Mouse (Mus musculus) C2C12 (cell line): ENCODE measurements around the gene Gpatch1. TPM values are rescaled to one million over a fixed set of nuclear protein-coding genes. Genes with fewer than 3 reads are reported as not detected.
A peak's percentile ranks its signal among the peaks of the same experiment; 100 is the strongest.

Experiments used
- H3K27me3 ChIP-seq: one replicate; pipeline ENCODE4 v1.6.1; 2011; ENCODE audit not compliant: control insufficient read depth, insufficient read depth, insufficient read length
- H3K36me3 ChIP-seq: one replicate; pipeline ENCODE4 v1.6.1; 2011; ENCODE audit not compliant: control insufficient read depth, insufficient read depth
- H3K4me3 ChIP-seq: one replicate; pipeline ENCODE4 v1.5.1; 2011; ENCODE audit warnings: mild to moderate bottlenecking, control low read depth; ENCODE audit not compliant: poor library complexity, insufficient read depth, severe bottlenecking
- H3K79me2 ChIP-seq: one replicate; pipeline ENCODE4 v1.6.1; 2011; ENCODE audit not compliant: control insufficient read depth, insufficient read depth
- H3K79me3 ChIP-seq: one replicate; pipeline ENCODE4 v1.6.1; 2011; ENCODE audit warnings: low read depth, control low read depth
- H3ac ChIP-seq: one replicate; pipeline ENCODE3; 2011; ENCODE audit warnings: low read depth; ENCODE audit not compliant: control insufficient read depth, insufficient read length
- CEBPB ChIP-seq: IDR thresholded peaks from one replicate; pipeline ENCODE4 v1.6.1; 2011; ENCODE audit warnings: low read depth, mild to moderate bottlenecking, control low read depth, moderate library complexity
- CTCF ChIP-seq: IDR thresholded peaks from one replicate; pipeline ENCODE4 v1.5.1; 2011; ENCODE audit not compliant: control insufficient read depth, insufficient read depth, insufficient read length
- FOSL1 ChIP-seq: IDR thresholded peaks from one replicate; pipeline ENCODE4 v1.8.0; 2011; ENCODE audit warnings: mild to moderate bottlenecking, low read length; ENCODE audit not compliant: poor library complexity, insufficient read depth, severe bottlenecking
- MAX ChIP-seq: IDR thresholded peaks from one replicate; pipeline ENCODE4 v1.6.1; 2011; ENCODE audit warnings: mild to moderate bottlenecking, control low read depth
- MYOD1 ChIP-seq: IDR thresholded peaks from one replicate; pipeline ENCODE4 v1.6.1; 2011; ENCODE audit warnings: low read depth; ENCODE audit not compliant: control insufficient read depth, insufficient read length
- MYOG ChIP-seq: IDR thresholded peaks from one replicate; pipeline ENCODE4 v1.6.1; 2011; ENCODE audit not compliant: control insufficient read depth, insufficient read length; ENCODE audit errors: extremely low read depth
- USF1 ChIP-seq: IDR thresholded peaks from one replicate; pipeline ENCODE4 v1.6.1; 2011; ENCODE audit warnings: low read depth, mild to moderate bottlenecking, control low read depth, moderate library complexity
- polyA plus RNA-seq: library from polyadenylated mRNA; unstranded; fragments of >200 nt; fragmentation: generic; extraction: Trizol; gene quantifications from one replicate; pipeline ENCODE4 v1.2.1, GENCODE M21; 2012; ENCODE audit warnings: missing spikeins

Gpatch1 gene
- polyA plus RNA-seq, 1 experiment: 6.0 TPM

- Histone ChIP-seq H3ac (no peak overlapping the region), H3K79me2 (no peaks in the 10 kb centered on the region)
- TF ChIP-seq MAX (no peak), MYOG (no peak), CEBPB (no peak), USF1 (no peak), CTCF (no peak), FOSL1 (no peak), MYOD1 (no peak)
These were observed 37.1 kb upstream of the Gpatch1 start for GRCm38 (mm10) chr7:35355303-35355872.

GRCm38 (mm10) chr7:35353306-35353705 is 35.1 kb upstream of the Gpatch1 start:
- Histone ChIP-seq H3K4me3 (no peak overlapping the region), H3K79me2 (no peaks in the 10 kb centered on the region), H3K79me3 (no peaks in the 10 kb centered on the region), H3K36me3 (no peaks in the 10 kb centered on the region), H3K27me3 (no peaks in the 10 kb centered on the region), H3ac (no peak overlapping the region)
- TF ChIP-seq USF1: no peak
- TF ChIP-seq FOSL1: no peak
- TF ChIP-seq CEBPB: no peak
- TF ChIP-seq MYOD1: no peak
- TF ChIP-seq CTCF: no peak
- TF ChIP-seq MAX: no peak
- no peak for TF ChIP-seq MYOG

More at GRCm38 (mm10) chr7:35355303-35355872, 37.1 kb upstream of the Gpatch1 start:
- no peaks in the 10 kb centered on the region for H3K79me3 ChIP-seq
- no peaks in the 10 kb centered on the region for H3K27me3 ChIP-seq
- H3K36me3 ChIP-seq: no peaks in the 10 kb centered on the region
- H3K4me3 ChIP-seq: no peak overlapping the region

GRCm38 (mm10) chr7:35351155-35351554 is 32.9 kb upstream of the Gpatch1 start:
- no peaks in the 10 kb centered on the region for H3K79me3 ChIP-seq
- TF ChIP-seq MAX (no peak), CTCF (no peak), USF1 (no peak), MYOD1 (no peak), MYOG (no peak), CEBPB (no peak), FOSL1 (no peak)
- H3ac ChIP-seq: no peak overlapping the region
- no peaks in the 10 kb centered on the region for H3K79me2 ChIP-seq
- no peaks in the 10 kb centered on the region for H3K27me3 ChIP-seq
- no peak overlapping the region for H3K4me3 ChIP-seq
- no peaks in the 10 kb centered on the region for H3K36me3 ChIP-seq

DNA sequence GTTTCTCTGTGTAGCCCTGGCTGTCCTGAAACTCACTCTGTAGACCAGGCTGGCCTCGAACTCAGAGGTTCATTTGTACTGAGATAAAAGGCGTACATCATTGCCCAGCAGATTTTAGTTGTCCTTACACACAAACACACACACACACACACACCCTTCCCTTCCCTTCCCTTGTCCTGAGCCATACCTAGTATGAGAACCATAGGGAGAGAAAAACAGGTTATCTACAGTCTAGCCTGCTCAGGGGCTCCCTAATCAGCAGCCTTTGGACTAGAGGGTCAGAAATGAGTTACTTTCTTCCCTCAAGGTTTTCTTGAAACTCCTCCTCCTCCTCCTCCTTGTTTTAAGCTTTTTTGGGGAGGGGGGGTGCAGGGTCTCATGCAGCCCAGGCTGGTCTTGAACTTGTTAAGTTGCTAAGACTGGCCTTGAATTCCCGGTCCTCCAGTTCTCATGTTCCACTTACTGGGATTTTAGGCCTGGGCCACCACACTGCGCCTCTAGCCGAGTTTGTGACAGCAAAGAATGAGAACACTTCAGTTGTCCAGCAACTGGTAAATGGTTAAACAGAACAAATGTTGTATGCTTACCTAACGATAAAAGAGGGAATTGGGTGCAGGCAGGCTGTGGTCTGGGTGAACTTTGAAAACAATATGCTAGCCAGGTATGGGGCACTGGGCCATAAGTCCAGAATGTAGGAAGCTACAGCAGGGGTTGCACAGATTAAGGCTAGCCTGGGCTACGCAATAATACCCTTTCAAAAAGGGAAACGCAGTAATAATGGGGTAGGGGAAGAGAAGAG is 31.8 kb upstream of the Gpatch1 start:
- TF ChIP-seq FOSL1: no peak
- TF ChIP-seq CTCF: no peak
- TF ChIP-seq USF1: no peak
- no peak for TF ChIP-seq MYOG
- TF ChIP-seq MAX: no peak
- TF ChIP-seq MYOD1: no peak
- no peak for TF ChIP-seq CEBPB
- Histone ChIP-seq H3ac (no peak overlapping the region), H3K36me3 (no peaks in the 10 kb centered on the region), H3K27me3 (no peaks in the 10 kb centered on the region), H3K79me3 (no peaks in the 10 kb centered on the region), H3K79me2 (no peaks in the 10 kb centered on the region), H3K4me3 (no peak overlapping the region)

DNA sequence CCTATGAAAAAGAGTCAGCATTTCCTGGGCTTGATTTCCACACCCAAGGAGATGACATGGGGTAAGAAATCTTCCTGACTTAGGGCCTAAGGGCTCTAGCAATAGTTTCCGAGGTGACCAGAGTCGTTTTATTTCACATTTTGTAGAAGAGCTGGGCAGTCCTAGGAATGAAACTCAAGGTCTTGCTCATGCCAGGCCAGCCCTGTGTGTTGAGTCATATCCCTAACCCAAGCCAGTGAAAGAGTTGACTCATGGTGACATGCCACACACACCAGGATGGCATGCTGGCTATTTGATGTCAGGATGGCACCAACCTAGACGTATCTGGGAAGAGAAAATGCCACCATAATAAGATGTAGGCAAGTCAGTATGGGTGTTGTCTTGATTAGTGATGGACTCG is 30.8 kb upstream of the Gpatch1 start:
- Histone ChIP-seq H3K4me3 (no peak overlapping the region), H3K27me3 (no peaks in the 10 kb centered on the region), H3K36me3 (no peaks in the 10 kb centered on the region), H3K79me3 (no peaks in the 10 kb centered on the region), H3ac (no peak overlapping the region), H3K79me2 (no peaks in the 10 kb centered on the region)
- TF ChIP-seq FOSL1: peak; percentile 73
- TF ChIP-seq CEBPB: peak; percentile 16
- TF ChIP-seq MYOD1: peak; percentile 26
- TF ChIP-seq MYOG: no peak
- TF ChIP-seq MAX: peak; percentile 74
- no peak for TF ChIP-seq USF1
- TF ChIP-seq CTCF: no peak
